In the genomic region with DNA sequence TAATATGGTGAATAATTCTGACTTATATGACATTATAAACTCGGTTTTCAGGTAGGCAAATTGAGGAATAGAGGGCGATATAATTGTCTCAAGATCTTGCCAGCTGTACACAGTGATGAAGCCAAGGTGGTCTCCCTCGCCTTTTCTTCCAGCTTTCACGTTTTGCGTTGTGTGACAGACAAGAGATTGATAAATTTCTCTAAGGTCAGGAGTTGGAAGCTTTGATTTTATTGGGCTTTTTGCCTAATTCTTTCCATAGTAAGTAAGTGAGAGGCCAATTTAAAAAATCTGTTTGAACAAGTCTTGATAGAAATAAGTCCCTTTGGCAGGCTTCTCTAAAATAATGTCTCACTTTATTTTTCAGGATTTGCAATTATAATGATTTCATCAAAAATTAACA, we compare ENCODE assay signal across 17 mouse cellular contexts.
"Had no signal": no experiment of that assay in that cellular context is flagged by ENCODE, and none has a peak within 500 bp of the region (broad histone marks: within the 10 kb centered on the region; RNA-seq: fewer than 3 reads in every experiment).

No protein-coding gene starts in this region.

- H3K36me3 ChIP-seq: lung, embryonic 15.5 days; midbrain, embryonic 13.5 days; neural tube, embryonic 12.5 days; stomach, embryonic 15.5 days had no signal

- H3K27me3 ChIP-seq: lung, embryonic 15.5 days; megakaryocyte, embryonic 14.5 days; midbrain, embryonic 13.5 days; neural tube, embryonic 12.5 days; stomach, embryonic 15.5 days had no signal

- H3K9me3 ChIP-seq: lung, embryonic 15.5 days; megakaryocyte, embryonic 14.5 days; midbrain, embryonic 13.5 days; neural tube, embryonic 12.5 days; stomach, embryonic 15.5 days had no signal

- ATAC-seq: liver, postnatal 0 days; lung, postnatal 0 days; midbrain, embryonic 13.5 days had no signal

- H3K4me2 ChIP-seq: lung, embryonic 15.5 days; midbrain, embryonic 11.5 days; midbrain, embryonic 13.5 days; neural tube, embryonic 12.5 days; stomach, embryonic 15.5 days had no signal

- H3K4me1 ChIP-seq: lung, embryonic 15.5 days; megakaryocyte, embryonic 14.5 days; midbrain, embryonic 13.5 days; neural tube, embryonic 12.5 days; stomach, embryonic 15.5 days had no signal

- H3K27ac ChIP-seq: lung, embryonic 15.5 days; macrophage; neural tube, embryonic 12.5 days; stomach, embryonic 15.5 days; stomach, postnatal 0 days had no signal

- H3K4me3 ChIP-seq: lung, embryonic 15.5 days; megakaryocyte, embryonic 14.5 days; midbrain, embryonic 13.5 days; neural tube, embryonic 12.5 days; stomach, embryonic 15.5 days had no signal

- DNase-seq: liver, postnatal 0 days; lung, adult 2 months; lung, postnatal 14 days; lung, postnatal 36 days; right cerebral cortex, postnatal 14 days; thymus, adult 2 months; thymus, postnatal 25 days; thymus, postnatal 4 days had no signal

- H3K9ac ChIP-seq: liver, postnatal 0 days; lung, embryonic 15.5 days; midbrain, embryonic 13.5 days; neural tube, embryonic 12.5 days; stomach, embryonic 15.5 days had no signal
